Mouse (Mus musculus): ENCODE results near the gene 4430402I18Rik. TPM values are rescaled to one million over a fixed set of nuclear protein-coding genes. Genes with fewer than 3 reads are reported as not detected.

The 4430402I18Rik gene
- polyA plus RNA-seq, 1 experiment from 2014 or later: 1.3 TPM

DNA sequence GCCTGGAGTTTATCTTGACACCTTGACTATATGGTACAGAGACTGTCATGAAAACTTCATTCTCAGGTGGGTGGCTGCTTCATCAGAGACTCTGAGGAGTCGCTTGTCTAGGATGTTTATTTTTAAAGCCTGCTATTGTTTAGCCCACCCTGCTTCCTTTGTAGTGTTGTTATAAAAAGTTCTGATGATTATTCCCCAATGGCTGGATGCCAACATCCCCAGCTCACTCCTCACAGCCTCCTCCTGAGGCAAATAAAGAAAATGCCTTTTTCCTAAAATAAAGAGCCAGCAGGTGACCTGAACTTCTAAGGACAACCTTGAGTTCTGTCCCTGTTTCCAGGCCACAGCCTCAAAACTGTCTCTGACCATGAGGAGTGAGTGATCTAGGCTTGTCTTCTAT is 79.1 kb downstream of the 4430402I18Rik start:
- no peaks in the 10 kb centered on the region for H3K36me3 ChIP-seq (replicated peaks)
- no peak for ATAC-seq (ENCODE audit: low FRiP score)
- no peak overlapping the region for H3K4me2 ChIP-seq
- no peaks in the 10 kb centered on the region for H3K27me3 ChIP-seq
- no peaks in the 10 kb centered on the region for H3K9me3 ChIP-seq
- H3K9ac ChIP-seq: no peak overlapping the region
- H3K4me1 ChIP-seq: peaks cover 6% of the 10 kb centered on the region; the same call in 1 of the 2 replicates
- no peak overlapping the region for H3K27ac ChIP-seq
- WGBS: 63% methylated on average over 1 of the region's 1 CpGs
- no peak overlapping the region for H3K4me3 ChIP-seq (replicated peaks)

DNA sequence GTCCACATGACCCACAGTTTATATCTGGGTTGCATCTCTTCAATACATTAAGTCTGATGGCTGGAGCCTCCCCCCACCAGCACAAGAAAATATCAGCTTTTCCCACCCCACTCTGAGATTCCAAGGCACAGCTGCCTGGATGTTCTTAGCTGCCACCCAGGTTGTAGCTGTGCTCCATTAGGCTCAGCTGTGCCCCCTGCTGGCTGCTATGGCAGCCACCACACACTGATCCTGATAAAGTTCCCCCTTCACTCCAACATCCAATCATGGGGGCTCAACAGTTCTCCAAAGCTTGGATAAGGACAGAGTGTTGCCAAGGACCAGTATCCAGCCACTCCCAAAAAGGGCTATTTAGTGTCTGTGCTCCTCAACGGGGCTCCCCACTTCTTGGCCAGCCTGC is 84.5 kb downstream of the 4430402I18Rik start:
- no peak for ATAC-seq (ENCODE audit: low FRiP score)
- no peaks in the 10 kb centered on the region for H3K9me3 ChIP-seq
- no peak overlapping the region for H3K27ac ChIP-seq
- H3K4me2 ChIP-seq: no peak overlapping the region
- WGBS: 57% methylated on average over 1 of the region's 1 CpGs
- H3K36me3 ChIP-seq (replicated peaks): no peaks in the 10 kb centered on the region
- no peaks in the 10 kb centered on the region for H3K27me3 ChIP-seq
- no peak overlapping the region for H3K9ac ChIP-seq
- H3K4me3 ChIP-seq (replicated peaks): no peak overlapping the region
- H3K4me1 ChIP-seq: no peaks in the 10 kb centered on the region

DNA sequence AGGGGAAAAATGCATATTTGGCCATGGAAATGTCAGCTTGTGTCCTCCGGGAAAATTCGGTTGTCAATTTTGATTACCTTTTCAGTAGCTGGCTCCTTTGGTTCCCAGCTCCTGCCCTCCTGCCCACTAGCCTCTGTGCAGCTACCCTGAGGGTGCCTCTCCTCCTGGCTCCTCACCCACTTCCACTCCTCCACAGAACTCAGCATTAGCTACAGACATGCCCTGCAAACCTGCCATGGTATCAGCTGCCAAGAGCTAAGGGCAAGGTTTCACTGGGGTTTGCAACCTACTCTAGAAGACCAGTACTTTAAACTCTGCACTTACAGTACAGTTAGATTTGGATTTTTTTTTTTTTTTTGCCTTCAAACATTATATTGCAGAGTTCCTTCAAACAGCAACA is 88.1 kb downstream of the 4430402I18Rik start:
- Histone ChIP-seq H3K27ac (no peak overlapping the region), H3K36me3 (replicated peaks) (no peaks in the 10 kb centered on the region), H3K4me1 (peaks cover 6% of the 10 kb centered on the region), H3K4me3 (replicated peaks) (no peak overlapping the region), H3K9ac (no peak overlapping the region), H3K4me2 (no peak overlapping the region), H3K27me3 (no peaks in the 10 kb centered on the region), H3K9me3 (no peaks in the 10 kb centered on the region)
- ATAC-seq (ENCODE audit: low FRiP score): no peak
- 98% methylated on average over 2 of the region's 2 CpGs for WGBS

DNA sequence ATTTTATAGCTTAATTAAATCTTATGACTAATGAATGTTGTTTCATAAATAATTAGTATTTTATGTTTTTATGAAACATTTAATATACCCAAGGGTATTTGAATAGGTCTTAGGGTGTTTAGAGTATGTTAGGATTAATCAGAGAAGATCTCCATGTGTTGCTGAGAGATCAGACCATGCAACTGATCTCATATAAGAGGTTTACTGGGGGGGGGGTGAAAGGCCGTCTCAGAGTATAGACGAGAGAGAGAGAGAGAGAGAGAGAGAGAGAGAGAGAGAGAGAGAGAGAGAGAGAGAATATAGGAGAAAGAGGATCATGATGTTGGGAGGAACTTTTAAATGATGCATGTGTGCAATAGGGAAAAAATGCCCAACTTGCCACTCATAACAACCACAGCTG is 97.2 kb downstream of the 4430402I18Rik start:
- 55% methylated on average over 2 of the region's 2 CpGs for WGBS
- ATAC-seq (ENCODE audit: low FRiP score): no peak
- Histone ChIP-seq H3K4me3 (replicated peaks) (no peak overlapping the region), H3K9me3 (no peaks in the 10 kb centered on the region), H3K36me3 (replicated peaks) (no peaks in the 10 kb centered on the region), H3K4me1 (no peaks in the 10 kb centered on the region), H3K4me2 (no peak overlapping the region), H3K27ac (no peak overlapping the region), H3K27me3 (no peaks in the 10 kb centered on the region), H3K9ac (no peak overlapping the region)

DNA sequence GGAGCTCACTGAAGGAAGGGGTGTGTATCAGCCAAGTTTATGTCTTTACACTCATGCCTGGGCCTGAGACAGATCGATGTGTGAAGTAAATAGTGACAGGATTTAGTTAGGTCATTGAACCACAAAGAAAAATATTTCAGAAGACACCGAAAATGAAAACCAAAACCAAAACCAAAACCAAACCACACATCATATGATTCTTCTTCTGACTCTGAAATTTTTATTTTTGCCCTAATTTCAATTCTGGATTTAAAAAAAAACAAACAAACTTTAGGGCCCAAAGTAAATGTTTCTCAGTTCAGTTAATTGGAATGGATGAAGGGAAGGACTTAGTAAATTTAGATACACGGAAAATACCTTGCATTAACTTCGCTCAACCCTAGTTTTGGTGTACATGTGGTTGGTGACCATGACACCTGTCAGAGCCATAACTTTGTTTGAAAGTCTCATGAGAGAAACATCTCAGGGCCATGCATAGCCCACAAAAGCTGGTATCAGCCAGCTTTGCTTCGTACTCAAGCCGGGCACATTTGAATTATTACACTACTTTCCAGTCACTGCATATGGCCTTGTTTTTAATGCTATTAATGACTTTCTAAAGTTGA is 98.2 kb downstream of the 4430402I18Rik start:
- H3K36me3 ChIP-seq (replicated peaks): no peaks in the 10 kb centered on the region

DNA sequence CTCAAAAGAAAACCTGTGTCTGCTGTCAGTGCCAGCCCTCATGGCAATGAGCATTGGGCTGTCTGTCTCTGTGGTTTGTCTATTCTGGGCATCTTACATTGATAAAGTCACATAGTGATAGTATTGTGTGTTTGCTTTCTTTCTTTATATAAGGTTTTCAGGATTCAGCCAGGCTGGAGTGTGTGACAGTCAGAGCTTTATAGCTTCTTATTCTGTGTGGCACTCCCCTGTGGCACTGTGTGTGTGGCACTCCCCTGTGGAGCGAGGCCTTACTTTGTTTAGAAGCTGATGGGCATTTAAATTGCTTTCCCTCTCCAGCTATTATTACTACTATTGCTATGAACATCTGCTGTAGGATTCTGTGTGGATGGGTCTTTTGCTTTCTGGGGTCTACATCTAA is 102.1 kb downstream of the 4430402I18Rik start:
- Histone ChIP-seq H3K27ac (no peak overlapping the region), H3K9me3 (no peaks in the 10 kb centered on the region), H3K4me3 (replicated peaks) (no peak overlapping the region), H3K4me1 (no peaks in the 10 kb centered on the region), H3K36me3 (replicated peaks) (no peaks in the 10 kb centered on the region), H3K4me2 (no peak overlapping the region), H3K9ac (no peak overlapping the region), H3K27me3 (no peaks in the 10 kb centered on the region)
- ATAC-seq (ENCODE audit: low FRiP score): no peak
- 78% methylated on average over 1 of the region's 1 CpGs for WGBS

More for the DNA sequence above, 98.2 kb downstream of the 4430402I18Rik start:
- no peak overlapping the region for H3K4me2 ChIP-seq
- H3K9me3 ChIP-seq: no peaks in the 10 kb centered on the region
- no peaks in the 10 kb centered on the region for H3K27me3 ChIP-seq
- ATAC-seq (ENCODE audit: low FRiP score): no peak
- no peak overlapping the region for H3K27ac ChIP-seq
- H3K4me1 ChIP-seq: no peaks in the 10 kb centered on the region
- no peak overlapping the region for H3K9ac ChIP-seq
- 91% methylated on average over 6 of the region's 6 CpGs for WGBS
- H3K4me3 ChIP-seq (replicated peaks): no peak overlapping the region

DNA sequence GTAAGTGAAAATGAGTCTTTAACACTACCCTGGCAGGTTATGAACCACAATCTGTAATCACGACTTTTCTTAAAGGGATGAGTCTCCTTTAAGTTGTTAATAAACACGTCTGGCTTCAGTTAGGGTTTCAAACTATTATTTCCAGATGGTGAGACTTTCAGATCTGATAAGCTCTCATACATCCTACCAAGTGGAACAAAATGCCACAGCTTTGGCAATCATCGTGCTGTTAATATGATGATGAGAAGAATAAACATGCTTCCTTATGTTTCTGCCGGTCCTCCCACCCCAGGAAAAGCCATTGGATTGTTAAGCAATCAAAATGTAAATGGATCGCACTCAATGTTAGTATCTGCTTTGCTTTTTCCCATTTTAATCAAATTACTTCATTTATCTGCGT is 102.6 kb downstream of the 4430402I18Rik start:
- 83% methylated on average over 6 of the region's 6 CpGs for WGBS

DNA sequence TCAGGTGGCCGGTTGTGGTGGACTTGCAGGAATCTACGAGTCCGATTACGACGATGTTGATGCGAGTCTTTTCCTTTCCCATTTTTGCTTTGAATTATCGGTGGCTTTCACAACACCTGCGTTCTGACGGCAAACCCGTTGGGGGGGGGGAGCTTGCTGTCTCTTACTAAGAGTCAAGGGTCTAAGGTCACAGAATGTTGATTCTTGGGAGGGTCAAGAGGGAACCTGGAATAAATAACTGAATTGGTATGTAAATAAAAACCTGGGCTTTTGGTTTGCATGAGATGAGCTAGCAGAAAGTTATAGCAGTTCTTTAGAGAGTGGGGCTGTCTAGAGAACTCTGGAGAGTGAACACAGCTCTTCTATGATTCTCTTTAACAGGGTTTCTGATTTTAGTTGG is 104.0 kb downstream of the 4430402I18Rik start:
- no peaks in the 10 kb centered on the region for H3K4me1 ChIP-seq
- no peaks in the 10 kb centered on the region for H3K36me3 ChIP-seq (replicated peaks)
- no peak overlapping the region for H3K4me2 ChIP-seq
- 94% methylated on average over 10 of the region's 10 CpGs for WGBS
- H3K9ac ChIP-seq: no peak overlapping the region
- ATAC-seq (ENCODE audit: low FRiP score): no peak
- no peaks in the 10 kb centered on the region for H3K9me3 ChIP-seq
- H3K27ac ChIP-seq: no peak overlapping the region
- H3K27me3 ChIP-seq: no peaks in the 10 kb centered on the region
- H3K4me3 ChIP-seq (replicated peaks): no peak overlapping the region

More for the DNA sequence above, 102.6 kb downstream of the 4430402I18Rik start:
- no peak overlapping the region for H3K9ac ChIP-seq
- no peak overlapping the region for H3K27ac ChIP-seq
- no peak overlapping the region for H3K4me3 ChIP-seq (replicated peaks)
- ATAC-seq (ENCODE audit: low FRiP score): no peak
- no peaks in the 10 kb centered on the region for H3K27me3 ChIP-seq
- no peaks in the 10 kb centered on the region for H3K4me1 ChIP-seq
- H3K36me3 ChIP-seq (replicated peaks): no peaks in the 10 kb centered on the region
- no peaks in the 10 kb centered on the region for H3K9me3 ChIP-seq
- H3K4me2 ChIP-seq: no peak overlapping the region

DNA sequence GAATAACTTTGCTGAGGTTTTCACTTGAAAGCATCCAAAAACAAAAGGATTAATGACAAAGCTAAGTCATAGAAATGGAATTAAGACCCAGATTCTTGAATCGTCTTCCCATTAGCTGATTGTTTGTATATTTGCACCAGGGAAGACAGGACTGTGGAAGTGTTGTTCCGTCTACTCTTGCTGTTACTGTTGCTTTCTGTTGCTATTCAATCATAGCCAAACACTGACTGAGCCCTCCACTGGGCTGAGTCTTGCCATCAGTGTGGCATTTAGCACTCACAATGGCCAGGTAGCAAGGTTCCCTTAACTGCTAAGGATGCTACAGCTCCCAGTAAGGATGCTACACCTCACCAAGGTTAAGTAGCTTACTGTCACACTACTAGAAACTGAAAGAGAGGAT is 107.4 kb downstream of the 4430402I18Rik start:
- Histone ChIP-seq H3K27ac (no peak overlapping the region), H3K4me2 (no peak overlapping the region), H3K9ac (no peak overlapping the region), H3K36me3 (replicated peaks) (no peaks in the 10 kb centered on the region), H3K4me3 (replicated peaks) (no peak overlapping the region), H3K9me3 (no peaks in the 10 kb centered on the region), H3K27me3 (no peaks in the 10 kb centered on the region), H3K4me1 (no peaks in the 10 kb centered on the region)
- 67% methylated on average over 2 of the region's 2 CpGs for WGBS
- ATAC-seq (ENCODE audit: low FRiP score): no peak

DNA sequence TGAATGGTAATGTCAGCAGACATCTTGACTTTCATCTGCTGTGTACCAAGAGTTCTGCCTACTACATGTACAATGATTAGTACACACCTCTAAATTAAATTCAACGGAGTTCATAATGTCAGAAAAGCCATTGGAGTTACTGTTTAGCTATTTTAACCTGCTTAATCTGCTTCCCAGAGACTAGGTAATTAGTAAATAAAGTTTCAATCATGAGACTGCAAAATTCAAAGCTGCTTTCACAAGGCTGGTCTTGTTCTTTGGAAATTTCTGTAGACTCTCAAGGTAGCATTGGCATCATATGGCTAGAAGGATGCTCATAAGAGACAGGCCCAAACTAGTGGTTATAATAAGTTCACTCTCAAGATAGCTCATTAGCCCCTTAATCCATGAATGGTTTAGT is 112.8 kb downstream of the 4430402I18Rik start:
- WGBS: 84% methylated on average over 1 of the region's 1 CpGs

DNA sequence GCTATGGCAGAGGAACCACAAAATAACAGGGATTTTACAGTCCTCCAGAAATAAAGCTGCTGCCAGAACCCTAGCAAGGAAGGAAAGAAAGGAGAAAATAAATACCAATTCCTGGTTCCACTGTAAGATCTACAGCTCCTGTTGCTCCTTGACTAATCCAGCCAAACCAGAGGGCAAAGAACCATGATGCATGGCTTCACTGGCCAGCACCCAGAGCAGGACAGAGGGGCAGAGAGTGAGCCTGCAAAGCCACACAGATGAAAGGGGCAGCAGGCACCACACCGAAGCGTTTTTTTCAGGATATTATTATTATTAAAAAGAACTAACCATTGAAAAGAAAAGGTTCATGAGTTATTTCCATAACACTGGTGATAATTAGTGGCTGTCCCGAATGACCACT is 115.6 kb downstream of the 4430402I18Rik start:
- no peaks in the 10 kb centered on the region for H3K36me3 ChIP-seq (replicated peaks)
- no peaks in the 10 kb centered on the region for H3K9me3 ChIP-seq
- H3K27me3 ChIP-seq: no peaks in the 10 kb centered on the region
- H3K4me1 ChIP-seq: no peaks in the 10 kb centered on the region
- no peak overlapping the region for H3K4me2 ChIP-seq
- no peak overlapping the region for H3K4me3 ChIP-seq (replicated peaks)
- ATAC-seq (ENCODE audit: low FRiP score): no peak
- 74% methylated on average over 3 of the region's 3 CpGs for WGBS
- H3K9ac ChIP-seq: no peak overlapping the region
- no peak overlapping the region for H3K27ac ChIP-seq

More for the DNA sequence above, 112.8 kb downstream of the 4430402I18Rik start:
- Histone ChIP-seq H3K4me3 (replicated peaks) (no peak overlapping the region), H3K4me2 (no peak overlapping the region), H3K36me3 (replicated peaks) (no peaks in the 10 kb centered on the region), H3K27ac (no peak overlapping the region), H3K27me3 (no peaks in the 10 kb centered on the region), H3K9ac (no peak overlapping the region), H3K9me3 (no peaks in the 10 kb centered on the region), H3K4me1 (no peaks in the 10 kb centered on the region)
- no peak for ATAC-seq (ENCODE audit: low FRiP score)

DNA sequence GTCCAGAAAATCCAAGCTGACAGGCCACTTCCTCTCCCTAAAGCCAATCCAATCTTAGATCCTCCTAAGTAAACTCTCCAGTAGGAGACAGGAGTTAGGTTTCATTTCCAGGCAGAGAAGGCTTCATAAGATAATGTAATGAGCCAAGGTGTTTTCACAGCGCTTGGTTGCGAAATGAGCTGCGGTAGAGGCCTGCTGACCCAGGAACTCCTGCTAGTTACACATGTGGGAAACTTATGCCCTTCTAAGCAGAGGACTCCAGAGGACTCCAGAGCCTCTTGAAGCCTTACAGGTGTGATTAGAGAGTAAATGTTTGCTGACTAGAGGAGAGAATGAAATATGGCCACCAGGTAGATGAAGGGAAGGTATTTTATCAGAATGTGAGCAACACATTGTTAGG is 117.1 kb downstream of the 4430402I18Rik start:
- H3K4me1 ChIP-seq: no peaks in the 10 kb centered on the region
- H3K9ac ChIP-seq: no peak overlapping the region
- H3K4me3 ChIP-seq (replicated peaks): no peak overlapping the region
- WGBS: 96% methylated on average over 3 of the region's 3 CpGs
- no peak for ATAC-seq (ENCODE audit: low FRiP score)
- H3K27ac ChIP-seq: no peak overlapping the region
- no peaks in the 10 kb centered on the region for H3K36me3 ChIP-seq (replicated peaks)
- H3K27me3 ChIP-seq: no peaks in the 10 kb centered on the region
- H3K9me3 ChIP-seq: no peaks in the 10 kb centered on the region
- H3K4me2 ChIP-seq: no peak overlapping the region

DNA sequence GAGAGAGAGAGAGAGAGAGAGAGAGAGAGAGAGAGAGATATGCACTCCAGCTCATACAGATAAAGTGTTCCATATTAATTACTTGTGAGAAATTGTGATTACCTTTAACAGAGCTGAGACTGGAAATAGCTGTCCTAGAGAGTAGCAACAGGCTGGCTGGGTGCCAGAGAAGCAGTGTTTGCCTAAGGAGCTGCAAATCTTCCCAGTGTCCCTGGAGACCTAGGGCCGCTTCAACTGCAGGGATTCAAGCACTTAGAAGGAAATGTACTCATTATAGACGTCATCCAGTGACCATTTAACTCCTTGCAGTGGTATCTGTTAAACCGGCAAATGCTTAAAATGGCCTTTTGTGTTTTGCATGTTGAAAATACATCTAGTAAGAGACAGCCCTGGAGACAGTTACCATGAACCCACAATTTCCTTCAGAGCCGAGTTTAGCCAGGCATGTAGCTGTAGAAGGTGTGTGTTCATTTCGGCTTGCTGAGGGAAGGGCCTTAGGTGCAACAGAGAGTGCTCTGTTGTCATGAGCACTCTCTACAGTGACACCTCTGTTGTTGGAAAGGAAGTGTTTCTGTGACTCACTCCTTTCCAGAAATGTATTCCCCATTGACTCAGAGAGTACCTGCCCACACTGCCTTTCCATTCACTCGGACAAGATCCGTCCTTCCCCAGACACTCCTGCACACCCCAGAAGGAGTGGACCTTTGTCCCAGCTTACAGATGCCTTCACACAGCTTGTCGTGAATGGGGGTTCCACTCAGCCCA is 122.5 kb downstream of the 4430402I18Rik start:
- no peak overlapping the region for H3K4me2 ChIP-seq
- H3K36me3 ChIP-seq (replicated peaks): no peaks in the 10 kb centered on the region
- no peak for ATAC-seq (ENCODE audit: low FRiP score)
- no peak overlapping the region for H3K9ac ChIP-seq
- H3K27me3 ChIP-seq: no peaks in the 10 kb centered on the region
- no peak overlapping the region for H3K27ac ChIP-seq
- H3K4me3 ChIP-seq (replicated peaks): no peak overlapping the region
- 81% methylated on average over 8 of the region's 8 CpGs for WGBS
- no peaks in the 10 kb centered on the region for H3K4me1 ChIP-seq
- no peaks in the 10 kb centered on the region for H3K9me3 ChIP-seq

Data from forebrain, embryonic 12.5 days (tissue).